Mouse (Mus musculus) MEL-GATA-1-ER (cell line): ENCODE measurements around the gene Ngef.
"Not testable (repeated sequence)": the region's sequence is repeated elsewhere in the genome, so short reads cannot be mapped to it uniquely, and the experiment has no call there.

Source experiments
- DNase-seq: peaks from one replicate; pipeline ENCODE4 v3.0.0-alpha.2; 2012; ENCODE audit warnings: low read depth; ENCODE audit errors: extremely low read depth

Gene Ngef

DNA sequence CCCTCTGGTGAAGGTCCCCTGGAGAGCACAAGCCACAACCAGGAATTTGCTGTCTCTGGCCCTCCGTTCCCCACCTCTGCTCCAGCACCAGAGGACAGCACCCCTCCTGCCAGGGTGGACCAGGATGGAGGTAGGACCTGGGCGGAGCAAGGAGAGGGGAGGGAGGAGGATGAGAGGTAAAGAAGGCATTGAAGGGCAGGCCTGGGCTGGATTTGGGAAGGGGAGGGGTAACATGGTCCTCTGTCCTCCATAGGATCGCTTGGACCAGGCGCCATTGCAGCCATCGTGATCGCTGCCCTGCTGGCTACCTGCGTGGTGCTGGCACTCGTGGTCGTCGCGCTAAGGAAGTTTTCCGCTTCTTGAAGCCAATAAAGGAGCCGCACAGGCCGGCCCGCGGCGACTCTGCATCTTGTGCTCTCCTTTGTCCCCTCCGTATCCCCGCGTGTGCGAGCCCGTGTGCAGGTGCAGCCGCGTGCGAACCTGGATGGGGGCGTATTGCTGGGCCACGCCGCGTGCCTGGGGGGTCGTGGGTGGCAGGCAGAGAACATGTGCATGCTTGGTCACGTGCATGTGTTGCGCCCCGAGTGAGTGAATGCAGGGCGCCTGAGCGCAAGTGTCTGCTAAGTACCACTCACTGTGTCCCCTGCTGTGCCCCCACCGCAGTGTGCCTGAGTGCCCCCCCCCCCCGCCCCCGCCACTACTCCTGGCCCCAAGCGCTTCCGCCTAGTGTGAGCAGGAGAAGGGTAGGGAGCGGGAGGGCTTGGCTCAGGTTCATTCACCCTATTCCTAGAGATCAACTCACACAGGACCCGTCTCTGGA lies 98.4 kb downstream of the Ngef start:
- DNase-seq: no peak

DNA sequence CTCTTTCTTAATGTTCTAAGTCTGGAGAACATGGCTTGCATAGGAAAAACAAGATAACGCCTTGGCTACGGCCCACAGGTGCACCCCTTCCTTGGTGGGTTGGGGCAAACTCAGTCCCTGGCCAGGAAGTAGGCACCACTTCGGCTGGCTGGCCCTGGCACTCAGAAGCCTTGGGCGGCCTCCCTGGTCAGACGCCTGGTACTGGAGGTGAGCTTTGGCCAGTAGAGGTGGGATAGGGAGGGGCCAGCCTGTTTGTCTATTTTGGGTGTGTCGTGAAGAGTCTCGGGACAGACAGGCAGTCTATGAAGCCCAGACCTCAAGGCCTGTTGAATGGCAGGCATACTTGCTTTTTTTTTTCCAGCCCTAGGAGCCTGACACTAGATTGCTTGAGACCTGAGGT lies 101.1 kb downstream of the Ngef start:
- no peak for DNase-seq

DNA sequence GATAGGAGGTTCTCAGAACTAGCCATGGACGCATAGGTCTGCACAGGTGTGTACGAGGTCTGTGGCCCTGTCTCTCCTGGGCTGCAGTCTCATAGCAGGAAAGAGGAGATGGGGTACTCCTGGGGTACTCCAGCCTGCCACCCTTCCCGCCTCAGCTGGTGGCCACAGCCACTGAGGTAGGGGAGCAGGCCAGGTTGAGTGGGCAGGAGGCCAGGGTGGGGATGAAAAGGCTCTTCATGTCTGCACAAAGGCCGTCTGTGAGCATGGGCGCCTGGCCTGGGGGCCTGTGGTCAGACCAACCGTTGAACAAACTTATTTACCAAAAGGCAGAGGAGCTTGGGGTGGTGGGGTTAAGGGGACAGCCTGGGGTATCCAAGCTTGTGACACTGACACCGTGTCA lies 101.8 kb downstream of the Ngef start:
- no peak for DNase-seq

DNA sequence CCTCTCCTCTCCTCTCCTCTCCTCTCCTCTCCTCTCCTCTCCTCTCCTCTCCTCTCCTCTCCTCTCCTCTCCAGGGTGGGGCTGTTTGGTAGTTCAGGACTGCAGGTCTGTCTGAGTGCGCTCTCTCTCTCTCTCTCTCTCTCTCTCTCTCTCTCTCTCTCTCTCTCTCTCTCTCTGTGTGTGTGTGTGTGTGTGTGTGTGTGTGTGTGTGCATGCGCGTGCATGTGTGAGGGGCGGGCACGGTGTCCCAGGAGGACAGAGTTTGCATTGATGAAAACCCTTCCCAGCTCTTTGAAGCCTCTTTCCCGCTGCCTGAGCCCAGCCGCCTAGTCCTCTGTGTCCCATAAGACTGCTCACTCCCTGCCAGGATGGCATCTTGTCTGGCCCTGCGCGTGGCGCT lies 103.7 kb downstream of the Ngef start, which contains the start of gene Snorc:
Gene Snorc (plus strand): TSS at position 301 of the 400 bp plus-strand sequence.
- not testable (repeated sequence) for DNase-seq

DNA sequence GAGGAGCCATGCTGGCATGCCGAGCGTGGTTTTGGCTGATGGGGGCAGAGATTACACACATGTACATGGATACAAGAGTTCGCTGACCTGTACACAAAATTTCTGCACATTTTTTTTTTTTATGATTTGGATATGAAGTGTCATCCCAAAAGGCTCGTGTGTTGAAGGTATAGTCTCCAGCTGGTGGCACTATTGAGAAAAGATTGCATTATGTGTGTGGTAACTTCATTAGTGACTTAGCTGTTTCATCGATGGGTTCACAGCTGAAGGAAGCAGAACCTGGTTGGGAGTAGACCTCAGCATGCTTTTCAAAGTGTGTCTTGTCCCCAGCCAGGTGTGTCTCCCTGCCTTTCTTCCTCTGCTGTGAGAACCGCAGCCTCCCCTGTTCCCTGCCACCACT lies 105.3 kb downstream of the Ngef start:
- DNase-seq: no peak

DNA sequence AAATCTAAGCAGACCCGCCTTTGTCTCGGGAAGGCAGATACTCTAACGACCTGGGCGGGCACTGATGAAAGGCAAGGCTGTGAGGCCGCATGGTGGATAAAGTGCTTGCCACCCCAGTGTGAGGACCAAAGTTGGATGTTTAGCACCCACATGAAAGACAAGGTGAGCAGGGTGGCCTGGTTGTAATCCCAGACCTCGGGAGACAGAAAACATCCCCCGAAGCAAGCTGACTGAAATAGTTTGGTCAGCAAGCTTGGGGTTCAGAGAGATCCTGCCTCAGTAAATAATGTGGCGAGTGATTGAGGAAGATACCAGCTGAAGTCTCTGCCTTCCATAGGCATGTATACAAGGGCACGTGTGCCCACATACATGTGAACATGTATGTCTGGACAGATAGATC lies 106.2 kb downstream of the Ngef start:
- DNase-seq: no peak

DNA sequence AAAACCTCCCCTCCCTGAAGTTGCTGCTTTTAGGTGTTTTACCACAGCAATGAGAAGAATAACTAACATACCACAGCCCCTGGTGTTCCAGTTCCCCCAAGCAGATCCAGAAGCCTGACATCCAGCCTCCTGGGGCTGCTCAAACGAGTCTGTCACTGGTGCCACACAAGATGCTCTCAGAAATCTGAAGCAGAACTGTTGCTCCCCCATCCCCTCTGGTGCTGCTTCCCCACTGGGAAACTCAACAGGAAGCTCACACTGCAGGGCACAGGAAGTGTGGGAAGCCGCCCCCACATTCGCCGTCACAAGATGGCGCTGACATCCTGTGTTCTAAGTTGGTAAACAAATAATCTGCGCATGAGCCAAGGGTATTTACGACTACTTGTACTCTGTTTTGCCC lies 113.8 kb downstream of the Ngef start:
- DNase-seq: not testable (repeated sequence)

DNA sequence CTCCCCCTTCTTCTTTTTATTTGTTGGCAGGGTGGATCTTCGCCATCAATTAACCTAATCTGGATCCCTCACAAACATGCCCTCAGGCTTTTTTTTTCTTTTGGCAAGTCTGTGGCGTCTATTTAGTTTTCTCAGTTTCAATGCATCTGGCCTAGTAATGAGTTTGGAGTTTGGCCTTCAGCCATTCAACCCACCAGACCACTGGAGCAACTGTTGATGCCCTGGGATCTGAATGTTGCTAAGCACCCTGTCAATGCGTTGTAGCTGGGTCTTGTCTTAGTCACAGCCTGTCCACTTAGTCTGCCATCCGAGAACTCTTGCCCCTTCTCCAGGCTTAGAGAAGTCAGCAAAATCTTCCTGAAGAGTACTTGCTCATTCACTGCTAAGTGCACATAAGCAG lies 115.6 kb downstream of the Ngef start:
- no peak for DNase-seq

DNA sequence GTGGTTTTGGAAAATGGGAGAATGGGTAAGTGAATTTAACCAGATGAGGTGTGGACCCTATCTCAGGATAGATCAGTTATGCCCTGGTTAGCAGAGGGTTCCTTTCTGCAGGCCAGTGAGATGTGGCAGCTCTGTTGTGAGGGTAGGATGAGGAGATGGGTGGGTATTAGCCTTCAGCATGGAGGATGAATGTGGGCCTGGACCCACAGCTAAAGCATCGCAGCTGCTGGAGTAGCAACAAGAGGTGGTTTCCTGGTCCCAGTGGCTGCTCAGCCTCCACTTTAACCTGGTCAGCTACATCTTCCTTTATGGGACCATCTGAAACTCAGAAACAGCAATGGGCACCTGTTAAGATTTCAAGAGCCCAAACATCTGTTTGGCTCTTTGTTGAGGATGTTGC lies 117.2 kb downstream of the Ngef start:
- DNase-seq: no peak

DNA sequence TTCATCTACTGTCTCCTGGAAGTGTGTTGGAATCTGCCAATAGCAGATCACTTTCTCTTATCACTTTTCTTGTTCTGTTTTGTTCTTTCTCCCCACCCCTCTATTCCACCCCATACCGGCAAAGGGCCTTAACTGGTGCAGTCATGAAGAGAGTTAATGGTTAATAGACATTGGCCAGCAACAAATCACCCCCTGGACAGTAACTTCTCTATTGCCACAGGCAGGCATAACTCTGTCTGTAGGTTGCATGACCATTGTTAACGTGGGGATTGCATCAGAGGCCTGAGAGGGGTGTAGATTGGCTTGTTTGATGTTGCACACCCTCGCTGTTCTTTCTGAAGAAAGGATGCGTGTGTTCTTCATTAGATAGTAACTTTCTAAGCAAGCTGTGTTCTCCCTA lies 124.2 kb downstream of the Ngef start:
- no peak for DNase-seq

DNA sequence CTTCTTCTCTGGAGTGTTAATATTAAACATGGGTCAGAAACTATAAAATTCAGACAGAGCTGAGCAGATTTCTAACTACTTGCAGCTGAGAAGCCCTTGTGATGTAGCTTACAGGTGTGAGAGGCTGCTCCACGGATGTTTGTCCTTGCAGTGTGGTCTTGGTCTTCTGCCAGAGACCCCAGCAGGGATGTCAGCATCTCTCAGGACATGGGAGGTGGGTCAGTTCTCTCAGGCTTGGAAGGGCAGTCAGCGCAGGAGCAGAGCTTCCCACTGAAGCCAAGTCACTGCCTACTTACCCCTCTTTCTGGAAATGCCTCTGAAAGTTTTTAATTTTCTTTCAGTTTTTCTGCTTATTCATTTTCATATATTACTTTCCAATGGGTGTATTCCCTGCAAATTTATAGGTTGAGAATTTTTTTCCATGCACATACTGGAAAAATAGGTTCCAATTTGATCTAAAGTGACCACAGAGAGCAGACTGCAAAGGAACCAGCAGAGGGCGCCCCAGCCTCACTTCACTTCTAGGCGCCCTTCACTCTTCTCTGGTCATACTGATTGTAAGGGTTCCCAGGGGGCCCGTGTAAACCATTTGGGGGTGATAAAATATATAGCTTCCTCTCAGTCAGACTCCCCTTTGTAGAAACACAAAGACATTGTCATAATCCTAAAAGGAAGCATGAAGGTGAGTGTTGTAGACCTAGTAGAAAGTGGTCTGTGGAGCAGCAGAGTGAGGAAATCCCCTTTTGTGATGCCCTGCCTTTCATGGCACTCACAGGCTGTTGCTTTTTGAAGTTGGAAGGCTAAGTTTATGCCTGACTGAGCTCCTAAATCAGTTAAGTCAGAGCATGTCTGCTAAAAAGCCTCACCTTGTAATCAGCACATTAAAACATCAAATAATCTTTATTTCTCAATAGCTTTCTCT lies 126.2 kb downstream of the Ngef start:
- peak; percentile 12 for DNase-seq

DNA sequence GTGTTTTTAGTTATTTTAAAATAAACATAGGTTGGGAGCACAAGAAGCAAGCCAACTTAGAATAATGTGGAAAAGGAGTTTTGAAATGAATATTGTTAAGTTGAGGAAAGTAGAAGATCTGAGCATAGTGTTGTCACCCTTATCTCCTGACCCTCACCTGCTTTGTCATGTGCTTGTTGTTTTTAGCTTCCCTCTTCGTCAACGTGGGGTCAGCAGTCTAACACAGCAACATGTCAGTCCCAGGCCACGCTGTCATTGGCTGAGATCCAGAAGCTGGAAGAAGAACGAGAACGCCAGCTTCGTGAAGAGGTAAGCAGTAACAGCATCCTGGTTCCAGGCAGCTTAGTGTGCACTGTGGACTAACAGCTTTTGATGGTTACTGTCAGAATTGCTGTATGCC lies 137.1 kb downstream of the Ngef start:
- DNase-seq: no peak

DNA sequence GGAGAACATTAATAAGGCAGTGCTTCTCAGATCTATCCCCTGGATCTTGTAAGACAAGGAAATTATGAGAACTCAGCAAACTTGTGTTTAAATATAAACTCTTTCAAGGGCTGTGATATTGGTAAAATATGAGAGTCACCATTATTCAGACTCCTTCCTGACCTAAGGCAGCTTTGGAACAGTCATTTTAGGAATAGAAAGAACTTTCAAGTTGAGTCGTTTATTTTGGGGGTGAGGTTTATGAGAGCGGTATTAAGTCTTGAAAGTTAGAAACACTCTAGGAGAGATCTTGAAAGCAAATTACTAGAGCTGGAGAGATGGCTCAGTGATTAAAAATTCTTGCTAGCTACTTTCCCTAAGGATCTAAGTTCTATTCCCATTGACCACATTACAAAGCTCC lies 138.5 kb downstream of the Ngef start:
- no peak for DNase-seq
